Mouse (Mus musculus) liver, postnatal 0 days (tissue): Measurements from ENCODE around the gene Pgs1.

Source experiments
- CTCF ChIP-seq: sonication (generic); IDR thresholded peaks from 2 replicates; pipeline ENCODE4 v1.5.1; 2016; ENCODE audit warnings: antibody characterized with exemption, low read depth
- EP300 ChIP-seq: IDR thresholded peaks from 2 replicates; pipeline ENCODE4 v1.6.1; 2016; ENCODE audit warnings: antibody characterized with exemption, low read depth, mild to moderate bottlenecking

DNA sequence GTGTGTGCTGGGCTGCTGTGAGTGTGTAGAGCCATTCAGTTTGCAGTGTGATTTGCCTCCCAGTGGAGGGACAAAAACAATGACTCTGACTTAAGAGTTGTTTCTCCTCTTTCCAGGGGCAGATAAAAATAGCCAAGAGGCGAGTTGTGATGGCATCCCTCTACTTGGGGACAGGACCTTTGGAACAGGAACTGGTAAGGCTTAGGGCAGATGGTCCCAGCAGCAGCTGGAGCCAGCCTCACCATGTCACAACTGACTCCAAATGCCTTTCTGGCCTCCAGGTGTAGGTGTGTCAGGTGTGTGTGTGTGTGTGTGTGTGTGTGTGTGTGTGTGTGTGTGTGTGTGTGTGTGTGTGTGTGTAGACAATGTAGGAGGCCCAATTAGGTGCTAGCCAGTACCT, 14.0 kb downstream of the Pgs1 start:
- TF ChIP-seq CTCF (no peak), EP300 (no peak)
